Mouse (Mus musculus) megakaryocyte progenitor cell, adult 5-6 weeks (primary cell): ENCODE results near the gene Fam207a. TPM values are rescaled to one million over a fixed set of nuclear protein-coding genes. Genes with fewer than 3 reads are reported as not detected.

Source experiments
- ATAC-seq: replicated peaks from 2 replicates; pipeline ENCODE4 v1.8.0; 2016; ENCODE audit warnings: mild to moderate bottlenecking, moderate TSS enrichment, inconsistent platforms; ENCODE audit not compliant: poor library complexity
- total RNA-seq, 2 experiments: library from RNA; stranded (forward) in 1 of 2; stranded (reverse) in 1 of 2; fragments of 157-497, 149-512 nt in 1 of 2; fragments of 200-1000 nt in 1 of 2; gene quantifications; 2 replicates each; pipeline versions ENCODE4 v1.2.3 to v1.2.4; 2015 to 2017

The Fam207a gene
- total RNA-seq, 2 experiments from 2014 or later, result 9.9 to 28.8 TPM

- peak; percentile 64 for ATAC-seq
Measured at GRCm38 (mm10) chr10:77531026-77532019, 15.7 kb upstream of the Fam207a start.

GRCm38 (mm10) chr10:77530140-77530539 lies 14.6 kb upstream of the Fam207a start, which contains the start of gene Itgb2:
TSS of gene Itgb2 (plus strand) at chr10:77530252.
- ATAC-seq, result peak; percentile 69

- ATAC-seq, result no peak
Measured at GRCm38 (mm10) chr10:77528634-77529033, 13.0 kb upstream of the Fam207a start.

- ATAC-seq, result no peak
Measured at GRCm38 (mm10) chr10:77526488-77526887, 10.9 kb upstream of the Fam207a start.

- peak; percentile 30 for ATAC-seq
Measured at GRCm38 (mm10) chr10:77523321-77523720, 7.7 kb upstream of the Fam207a start.

GRCm38 (mm10) chr10:77522746-77523145 lies 7.2 kb upstream of the Fam207a start:
- ATAC-seq, result no peak

- peak; percentile 62 for ATAC-seq
Measured at GRCm38 (mm10) chr10:77522021-77522731, 6.6 kb upstream of the Fam207a start.

- no peak for ATAC-seq
Measured at GRCm38 (mm10) chr10:77520497-77520896, 4.9 kb upstream of the Fam207a start.

- no peak for ATAC-seq
Measured at GRCm38 (mm10) chr10:77519191-77519590, 3.6 kb upstream of the Fam207a start.

- no peak for ATAC-seq
Measured at GRCm38 (mm10) chr10:77517801-77518200, 2.2 kb upstream of the Fam207a start.

- peak; percentile 63 for ATAC-seq
Measured at GRCm38 (mm10) chr10:77517066-77517620, 1.6 kb upstream of the Fam207a start.

GRCm38 (mm10) chr10:77516379-77516951 lies 880 bp upstream of the Fam207a start:
- no peak for ATAC-seq

- no peak for ATAC-seq
Measured at GRCm38 (mm10) chr10:77510225-77510982, 5.2 kb downstream of the Fam207a start.

- peak; percentile 93 for ATAC-seq
Measured at GRCm38 (mm10) chr10:77509403-77510187, 6.0 kb downstream of the Fam207a start.

- no peak for ATAC-seq
Measured at GRCm38 (mm10) chr10:77508744-77509143, 6.8 kb downstream of the Fam207a start.

- ATAC-seq, result no peak
Measured at GRCm38 (mm10) chr10:77507779-77508178, 7.8 kb downstream of the Fam207a start.

- ATAC-seq, result no peak
Measured at GRCm38 (mm10) chr10:77506961-77507577, 8.5 kb downstream of the Fam207a start.

GRCm38 (mm10) chr10:77506526-77506925 lies 9.1 kb downstream of the Fam207a start:
- no peak for ATAC-seq

GRCm38 (mm10) chr10:77504143-77504542 lies 11.4 kb downstream of the Fam207a start:
- no peak for ATAC-seq
